Mouse (Mus musculus) frontal cortex, postnatal 25 days (tissue): ENCODE data around the gene Mtch1.

Experiments used
- DNase-seq, 2 experiments: peaks; one replicate each; pipeline ENCODE4 v3.0.0; 2022; ENCODE audit warnings: low spot score in 2 of 2

The Mtch1 gene

GRCm38 (mm10) chr17:29305871-29306270, 41.9 kb downstream of the Mtch1 start:
- no peak for DNase-seq

DNA sequence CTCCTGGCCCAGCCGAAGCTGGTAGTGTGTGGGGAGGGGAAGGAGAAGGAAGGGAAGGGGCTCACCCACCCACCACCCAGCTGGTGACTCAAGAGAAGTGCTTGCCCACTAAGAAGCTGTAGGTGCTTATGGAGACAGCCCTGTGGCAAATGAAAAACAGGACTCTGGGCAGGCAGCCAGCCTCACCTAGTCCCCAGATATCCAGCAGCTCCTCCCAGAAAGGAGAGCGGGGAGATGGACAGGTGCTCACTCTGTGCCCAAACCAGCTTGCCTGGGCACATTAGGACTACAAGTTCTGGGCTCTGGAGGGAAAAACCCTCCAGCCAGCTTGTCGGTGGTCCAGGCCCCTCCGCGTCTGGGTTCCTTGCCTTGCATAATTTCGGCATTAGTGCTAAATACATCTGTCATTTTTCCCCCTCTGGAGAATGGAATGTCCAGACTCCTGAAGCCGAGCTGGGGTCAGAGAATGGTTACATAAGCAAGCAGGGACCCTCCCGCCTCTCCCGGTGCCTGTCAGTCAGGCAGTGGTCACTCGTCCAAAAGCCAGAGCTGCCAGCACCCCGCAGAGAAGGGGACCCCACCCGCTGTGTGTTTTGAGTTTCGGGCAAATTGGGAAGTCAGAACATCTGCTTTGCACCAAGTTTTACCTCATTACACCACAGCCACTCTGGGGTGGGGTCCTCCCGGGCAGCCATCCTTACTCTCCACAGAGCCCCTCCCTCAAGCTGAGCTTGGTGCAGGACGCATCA, 42.5 kb downstream of the Mtch1 start:
- DNase-seq = no peak

DNA sequence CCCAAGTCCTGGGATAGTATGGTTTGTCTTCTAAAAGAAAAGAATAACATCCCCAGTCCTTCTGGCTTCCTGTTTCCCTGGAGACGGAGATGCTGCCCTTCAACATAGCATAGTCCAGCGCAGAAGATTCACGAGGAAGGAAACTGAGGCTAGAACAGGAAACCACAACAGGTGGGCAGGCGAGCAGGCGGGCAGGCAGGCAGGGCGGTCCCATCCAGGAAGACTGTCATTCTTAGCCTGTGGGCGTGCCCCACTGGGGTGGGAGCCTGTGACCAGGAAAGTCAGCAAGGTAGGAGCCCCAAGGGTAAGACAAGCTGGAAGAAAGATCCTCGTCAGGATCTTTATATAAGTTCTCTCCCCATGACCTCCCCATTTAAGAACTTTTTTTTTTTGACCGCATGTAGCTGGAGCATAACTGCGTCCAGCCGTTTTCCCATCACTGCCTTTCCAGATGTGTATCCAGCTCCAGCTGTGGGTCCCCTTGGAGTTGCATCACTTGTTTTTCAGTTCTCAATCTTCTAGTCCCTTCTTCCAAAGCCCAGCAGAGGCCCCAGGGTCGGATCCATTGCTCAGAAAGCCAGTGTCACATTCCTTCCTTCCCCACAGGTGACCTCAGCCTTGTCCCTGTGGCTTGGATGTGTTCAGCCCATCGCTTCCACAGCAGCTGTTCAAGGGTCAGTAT, 43.2 kb downstream of the Mtch1 start:
- no peak for DNase-seq

GRCm38 (mm10) chr17:29303856-29304255, 43.9 kb downstream of the Mtch1 start:
- no peak for DNase-seq

DNA sequence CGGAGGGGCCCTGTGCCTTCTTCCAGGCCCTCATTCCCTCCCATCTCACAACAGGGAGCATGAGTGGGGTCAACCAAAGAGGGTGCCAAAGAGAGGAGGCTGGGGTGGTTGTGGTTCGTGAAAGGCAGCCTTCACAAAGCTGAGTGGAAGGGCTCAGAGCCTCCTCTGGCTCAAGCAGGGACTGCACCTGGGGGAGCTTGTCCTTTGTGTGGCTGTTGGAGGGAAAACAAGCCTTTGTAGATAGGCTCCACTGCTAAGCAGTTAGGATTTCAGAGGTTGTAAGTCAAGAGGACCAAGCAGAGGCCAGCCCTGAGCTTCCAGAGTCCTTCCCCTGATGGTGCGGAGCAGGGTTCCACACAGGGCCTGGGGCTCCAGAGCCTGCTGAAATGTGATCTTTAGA, 44.6 kb downstream of the Mtch1 start:
- no peak for DNase-seq

- no peak for DNase-seq
Observed at GRCm38 (mm10) chr17:29302149-29302548, 45.6 kb downstream of the Mtch1 start.

- no peak for DNase-seq
Observed at GRCm38 (mm10) chr17:29301421-29301820, 46.3 kb downstream of the Mtch1 start.

- no peak for DNase-seq
Observed at GRCm38 (mm10) chr17:29300926-29301325, 46.8 kb downstream of the Mtch1 start.

GRCm38 (mm10) chr17:29299282-29299681, 48.5 kb downstream of the Mtch1 start:
- no peak for DNase-seq

- no peak for DNase-seq
Observed at GRCm38 (mm10) chr17:29297813-29298212, 49.9 kb downstream of the Mtch1 start.

- DNase-seq = no peak
Observed at GRCm38 (mm10) chr17:29297321-29297720, 50.4 kb downstream of the Mtch1 start.

- DNase-seq = no peak
Observed at GRCm38 (mm10) chr17:29295835-29296234, 51.9 kb downstream of the Mtch1 start.

- DNase-seq = no peak
Observed at GRCm38 (mm10) chr17:29293807-29294605, 53.7 kb downstream of the Mtch1 start.

- no peak for DNase-seq
Observed at GRCm38 (mm10) chr17:29292996-29293395, 54.7 kb downstream of the Mtch1 start.

GRCm38 (mm10) chr17:29291793-29292192, 55.9 kb downstream of the Mtch1 start:
- DNase-seq = no peak

GRCm38 (mm10) chr17:29282216-29282952, 65.3 kb downstream of the Mtch1 start:
- DNase-seq = no peak
